Mouse (Mus musculus): ENCODE measurements around the gene 9330182O14Rik.

GRCm38 (mm10) chr15:40187017-40187416 lies 52.9 kb downstream of the 9330182O14Rik start:
- TF ChIP-seq CTCF (IDR thresholded peaks at IDR 0.05; ENCODE audit: low read depth, low read length) (no peak), POLR2A (IDR thresholded peaks at IDR 0.05; ENCODE audit: extremely low read depth, insufficient read depth, low read length) (no peak)
